Mouse (Mus musculus): ENCODE data around the gene AW209491. TPM values are rescaled to one million over a fixed set of nuclear protein-coding genes. Genes with fewer than 3 reads are reported as not detected.

Gene AW209491
- total and polyA plus RNA-seq, 2 experiments: 5.3 to 8.9 TPM

DNA sequence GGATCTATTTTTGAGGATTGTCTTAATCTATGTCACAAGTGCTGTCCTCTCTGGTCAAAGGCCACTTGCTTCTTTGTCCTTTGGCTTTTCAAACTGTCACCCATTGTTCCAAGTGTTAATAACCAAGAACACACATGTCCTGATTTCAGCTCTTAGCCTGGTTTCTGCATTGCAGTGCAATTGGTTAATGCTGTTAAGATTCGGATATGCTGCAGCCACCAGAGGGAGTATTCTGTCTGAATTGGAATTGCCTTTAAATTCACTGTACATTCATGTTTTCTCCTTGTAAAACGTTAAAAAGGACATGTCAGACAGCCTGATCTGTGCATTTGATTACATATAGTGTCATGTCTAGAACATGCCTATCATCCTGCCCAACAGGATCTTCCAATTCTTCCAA is 40.4 kb downstream of the AW209491 start:
- H3K79me2 ChIP-seq (ENCODE audit: control insufficient read depth, insufficient read depth, low read length): no peaks in the 10 kb centered on the region
- H3K36me3 ChIP-seq (ENCODE audit: control insufficient read depth, insufficient read depth, low read length): no peaks in the 10 kb centered on the region
- WGBS: 37% methylated on average over 2 of the region's 2 CpGs
- H3K27ac ChIP-seq (replicated peaks; ENCODE audit: insufficient read depth, low read depth, low read length): no peak overlapping the region
- no peaks in the 10 kb centered on the region for H3K4me1 ChIP-seq (ENCODE audit: control insufficient read depth, insufficient read depth, low read length)
- H3K4me3 ChIP-seq (ENCODE audit: insufficient read depth, low read depth, low read length): no peak overlapping the region
- TF ChIP-seq CTCF (IDR thresholded peaks at IDR 0.05; ENCODE audit: low read depth, low read length): no peak
- TF ChIP-seq POLR2A (IDR thresholded peaks at IDR 0.05; ENCODE audit: extremely low read depth, insufficient read depth, low read length): no peak
- H3K27me3 ChIP-seq (ENCODE audit: control insufficient read depth, insufficient read depth, low read length): no peaks in the 10 kb centered on the region
- no peak overlapping the region for H3K9ac ChIP-seq (ENCODE audit: low read depth, low read length)
- no peak for DNase-seq (ENCODE audit: extremely low read depth, low read depth, low spot score)

Other genes with a start within 250 kb of the AW209491 start
- 0.20 TPM in 1 of 2 replicates, not detected in the other for gene Hecw1, start 106.9 kb upstream of the AW209491 start, total RNA-seq (2014; rRNA removed)
- gene Hecw1, start 106.9 kb upstream of the AW209491 start, polyA plus RNA-seq (2012; rRNA removed): not detected in 2 replicates
- gene Mrpl32, start 17.0 kb upstream of the AW209491 start, total RNA-seq (2014; rRNA removed): 18.3 and 29.1 TPM in 2 replicates
- 8.5 TPM in 2 replicates for gene Mrpl32, start 17.0 kb upstream of the AW209491 start, polyA plus RNA-seq (2012; rRNA removed)
- 65.6 and 69.2 TPM in 2 replicates for gene Psma2, start 16.9 kb upstream of the AW209491 start, total RNA-seq (2014; rRNA removed)
- gene Psma2, start 16.9 kb upstream of the AW209491 start, polyA plus RNA-seq (2012; rRNA removed): 32.8 and 33.0 TPM in 2 replicates

Measured in liver, adult 2 months (tissue).